Mouse (Mus musculus): ENCODE measurements at regions not wholly inside any gene's neighbourhood (a gene's known extent, or its start where the extent isn't known, plus 50 kb on each side); places are given as distances from the start of the nearest gene placed in this dataset.

DNA sequence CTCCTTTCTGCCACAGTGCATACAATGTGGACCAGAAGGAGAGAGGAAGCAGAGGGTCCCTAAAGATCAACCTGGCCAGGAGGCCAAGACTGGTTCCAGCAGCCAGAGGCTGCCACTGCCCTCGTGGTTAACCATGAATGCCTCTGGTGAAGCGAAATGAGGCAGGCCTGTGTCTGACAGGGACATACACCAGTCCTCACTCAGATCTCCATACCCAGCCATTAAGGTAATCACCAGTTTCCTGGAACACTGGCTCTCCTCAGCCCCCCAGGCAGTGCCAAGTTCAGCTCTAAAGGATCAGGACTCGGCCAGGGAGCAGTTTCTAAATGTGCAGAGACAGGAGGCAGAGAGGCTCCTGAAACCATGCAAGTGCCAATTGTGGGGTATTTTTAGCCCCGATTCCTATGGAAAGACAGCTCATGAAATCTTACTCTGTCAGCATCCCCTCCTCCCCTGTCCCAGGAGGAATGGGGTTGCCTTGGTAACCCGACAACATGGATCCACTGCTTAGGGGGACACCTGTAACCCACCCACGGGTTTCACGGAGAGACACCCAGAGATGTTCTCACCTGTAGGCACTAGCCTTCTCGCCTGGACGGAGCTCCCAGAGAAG is 103.6 kb downstream of the Ier5 start:
- no peak for DNase-seq (ENCODE audit: low spot score in 2 of 2)

GRCm38 (mm10) chr1:154993927-154994856 is 105.2 kb downstream of the Ier5 start:
- no peak for DNase-seq (ENCODE audit: low spot score in 2 of 2)

GRCm38 (mm10) chr1:154983325-154983724 is 99.0 kb upstream of the Cacna1e start:
- DNase-seq (ENCODE audit: low spot score in 2 of 2) = no peak

DNA sequence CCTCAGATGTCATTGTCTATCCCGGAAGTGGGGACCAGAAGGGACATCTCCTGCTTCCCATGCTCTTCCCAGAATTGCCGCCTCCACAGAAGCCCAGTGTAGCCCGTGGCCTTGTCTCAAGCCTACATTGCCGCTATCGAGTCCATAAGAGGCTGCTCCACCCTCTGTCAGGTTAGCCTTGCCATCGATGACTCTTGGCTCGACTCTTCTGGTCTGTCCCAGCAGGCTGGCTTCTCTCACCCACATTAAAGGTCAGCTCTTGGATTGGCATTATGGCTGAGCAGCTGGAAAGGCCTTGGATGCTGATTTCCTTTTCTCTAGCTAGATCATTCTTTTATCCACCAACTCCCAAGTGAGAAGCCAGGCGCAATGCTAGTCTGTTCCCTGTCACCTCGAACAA is 98.5 kb upstream of the Cacna1e start:
- DNase-seq (ENCODE audit: low spot score in 2 of 2) = no peak

- no peak for DNase-seq (ENCODE audit: low spot score in 2 of 2)
Measured at GRCm38 (mm10) chr1:154981687-154982086, 97.4 kb upstream of the Cacna1e start.

- no peak for DNase-seq (ENCODE audit: low spot score in 2 of 2)
Measured at GRCm38 (mm10) chr1:154975732-154976131, 91.4 kb upstream of the Cacna1e start.

- no peak for DNase-seq (ENCODE audit: low spot score in 2 of 2)
Measured at GRCm38 (mm10) chr1:154961271-154961670, 77.0 kb upstream of the Cacna1e start.

DNA sequence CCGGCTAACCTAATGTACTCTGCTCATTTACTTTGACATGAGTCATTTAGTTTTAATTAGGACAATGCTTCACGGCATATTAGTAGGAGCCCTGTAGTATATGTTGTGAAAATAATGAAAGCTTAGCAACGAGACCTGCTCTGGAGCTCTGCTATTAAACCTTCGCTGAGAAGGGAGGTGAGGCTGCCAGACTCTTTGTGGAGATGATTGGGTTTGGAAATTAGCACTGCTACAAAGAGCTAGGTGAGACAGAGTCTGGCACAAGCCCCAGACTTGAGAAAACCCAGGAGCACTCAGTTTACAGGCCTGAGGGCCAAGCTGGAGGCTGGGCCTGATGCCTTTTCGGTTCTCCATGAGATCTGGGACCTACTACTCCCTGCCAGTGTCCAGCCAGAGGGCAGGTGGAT is 72.3 kb upstream of the Cacna1e start:
- DNase-seq (ENCODE audit: low spot score in 2 of 2) = no peak

DNA sequence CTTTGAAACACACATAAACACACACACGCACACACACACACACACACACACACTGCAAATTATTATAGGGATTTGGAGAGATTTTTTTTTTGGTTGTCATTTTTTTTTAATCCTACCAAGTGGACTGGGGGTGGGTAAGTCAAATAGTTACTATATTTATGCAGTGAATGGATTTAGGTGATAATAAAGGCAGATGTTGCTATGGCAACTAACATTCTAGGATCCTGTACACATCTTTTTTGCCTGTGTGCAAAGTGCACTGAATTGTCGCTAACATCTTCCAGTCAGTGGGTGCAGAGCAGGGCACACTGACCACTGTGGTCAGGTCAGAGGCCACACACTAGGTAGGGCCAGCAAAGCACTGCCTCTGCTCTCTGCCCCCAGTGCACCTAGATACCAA is 68.4 kb upstream of the Cacna1e start:
- DNase-seq (ENCODE audit: low spot score in 2 of 2) = no peak

Measured in layer of hippocampus, adult 8-10 months (tissue).